Mouse (Mus musculus) midbrain, embryonic 12.5 days (tissue): ENCODE data around the gene Vdr. TPM values are rescaled to one million over a fixed set of nuclear protein-coding genes. Genes with fewer than 3 reads are reported as not detected.

Experiments
- ATAC-seq: fragments of 200-750 bp; cut with Nextera tagmentation; 2 replicates; pipeline ENCODE4 v1.8.0; 2017; ENCODE audit warnings: low read depth, moderate TSS enrichment, moderate library complexity; ENCODE audit not compliant: low FRiP score
- H3K27ac ChIP-seq: fragments of 300-500 bp; sonication (generic); replicated peaks from 2 replicates; pipeline ENCODE4 v1.5.1; 2016; ENCODE audit warnings: mild to moderate bottlenecking
- H3K27me3 ChIP-seq: fragments of 300-500 bp; sonication (generic); 2 replicates; pipeline ENCODE4 v1.6.1; 2016; ENCODE audit warnings: mild to moderate bottlenecking
- H3K36me3 ChIP-seq: fragments of 300-500 bp; sonication (generic); 2 replicates; pipeline ENCODE4 v1.6.1; 2016
- H3K4me1 ChIP-seq: fragments of 300-500 bp; sonication (generic); 2 replicates; pipeline ENCODE4 v1.6.1; 2016
- H3K4me2 ChIP-seq: fragments of 300-500 bp; sonication (generic); replicated peaks from 2 replicates; pipeline ENCODE4 v1.6.1; 2016; ENCODE audit warnings: mild to moderate bottlenecking, moderate library complexity
- H3K4me3 ChIP-seq: fragments of 300-500 bp; sonication (generic); 2 replicates; pipeline ENCODE4 v1.5.1; 2016; ENCODE audit warnings: mild to moderate bottlenecking
- H3K9ac ChIP-seq: fragments of 300-500 bp; sonication (generic); replicated peaks from 2 replicates; pipeline ENCODE4 v1.6.1; 2016; ENCODE audit warnings: mild to moderate bottlenecking, moderate library complexity
- H3K9me3 ChIP-seq: fragments of 300-500 bp; sonication (generic); 2 replicates; pipeline ENCODE4 v1.6.1; 2016; ENCODE audit warnings: mild to moderate bottlenecking
- WGBS: fragments of 180-500 bp; shearing (Covaris S2); methylation state at CpG from one replicate; pipeline ENCODE4 v1.1.7; 2016; 5-methylcytosine and 5-hydroxymethylcytosine counted together
- polyA plus RNA-seq: library from polyadenylated mRNA; unstranded; fragments of >200 nt; fragmentation: Nextera tagmentation; extraction: Ambion mirVana; gene quantifications from 2 replicates; pipeline ENCODE4 v1.2.1, GENCODE M21; 2016

Gene Vdr
- polyA plus RNA-seq, 1 experiment from 2014 or later: 0.24 TPM

GRCm38 (mm10) chr15:97896861-97897654, 13.4 kb downstream of the Vdr start:
- Histone ChIP-seq H3K4me2 (no peak overlapping the region), H3K36me3 (no peaks in the 10 kb centered on the region), H3K27me3 (no peaks in the 10 kb centered on the region), H3K4me3 (no peak overlapping the region), H3K9me3 (no peaks in the 10 kb centered on the region), H3K9ac (no peak overlapping the region), H3K4me1 (no peaks in the 10 kb centered on the region), H3K27ac (no peak overlapping the region)
- ATAC-seq: no peak
- WGBS: 84% methylated on average over 16 of the region's 16 CpGs

- Histone ChIP-seq H3K36me3 (no peaks in the 10 kb centered on the region), H3K4me1 (no peaks in the 10 kb centered on the region), H3K4me2 (no peak overlapping the region), H3K4me3 (no peak overlapping the region), H3K27ac (no peak overlapping the region), H3K9ac (no peak overlapping the region), H3K27me3 (no peaks in the 10 kb centered on the region), H3K9me3 (no peaks in the 10 kb centered on the region)
- no peak for ATAC-seq
- 77% methylated on average over 9 of the region's 9 CpGs for WGBS
Observed at GRCm38 (mm10) chr15:97896347-97896746, 14.1 kb downstream of the Vdr start.

GRCm38 (mm10) chr15:97895847-97896246, 14.6 kb downstream of the Vdr start:
- 78% methylated on average over 12 of the region's 12 CpGs for WGBS
- Histone ChIP-seq H3K9ac (no peak overlapping the region), H3K36me3 (no peaks in the 10 kb centered on the region), H3K4me3 (no peak overlapping the region), H3K4me2 (no peak overlapping the region), H3K27me3 (no peaks in the 10 kb centered on the region), H3K27ac (no peak overlapping the region), H3K9me3 (no peaks in the 10 kb centered on the region), H3K4me1 (no peaks in the 10 kb centered on the region)
- ATAC-seq: no peak

GRCm38 (mm10) chr15:97892506-97892905, 17.9 kb downstream of the Vdr start:
- Histone ChIP-seq H3K4me2 (no peak overlapping the region), H3K36me3 (no peaks in the 10 kb centered on the region), H3K27me3 (no peaks in the 10 kb centered on the region), H3K9ac (no peak overlapping the region), H3K4me3 (no peak overlapping the region), H3K4me1 (no peaks in the 10 kb centered on the region), H3K9me3 (no peaks in the 10 kb centered on the region), H3K27ac (no peak overlapping the region)
- ATAC-seq: no peak
- WGBS: 72% methylated on average over 8 of the region's 8 CpGs

- Histone ChIP-seq H3K27me3 (no peaks in the 10 kb centered on the region), H3K9me3 (no peaks in the 10 kb centered on the region), H3K4me2 (no peak overlapping the region), H3K4me3 (no peak overlapping the region), H3K9ac (no peak overlapping the region), H3K36me3 (no peaks in the 10 kb centered on the region), H3K27ac (no peak overlapping the region), H3K4me1 (no peaks in the 10 kb centered on the region)
- no peak for ATAC-seq
- WGBS: 82% methylated on average over 10 of the region's 10 CpGs
Observed at GRCm38 (mm10) chr15:97890450-97890849, 20.0 kb downstream of the Vdr start.

- no peak overlapping the region for H3K27ac ChIP-seq
- H3K36me3 ChIP-seq: no peaks in the 10 kb centered on the region
- no peaks in the 10 kb centered on the region for H3K9me3 ChIP-seq
- no peak overlapping the region for H3K4me3 ChIP-seq
- no peak overlapping the region for H3K4me2 ChIP-seq
- 54% methylated on average over 11 of the region's 11 CpGs for WGBS
- no peak overlapping the region for H3K9ac ChIP-seq
- no peak for ATAC-seq
- H3K27me3 ChIP-seq: no peaks in the 10 kb centered on the region
- H3K4me1 ChIP-seq: no peaks in the 10 kb centered on the region
Observed at GRCm38 (mm10) chr15:97890017-97890416, 20.4 kb downstream of the Vdr start.

GRCm38 (mm10) chr15:97887541-97888016, 22.9 kb downstream of the Vdr start:
- no peak overlapping the region for H3K27ac ChIP-seq
- H3K9me3 ChIP-seq: no peaks in the 10 kb centered on the region
- no peak overlapping the region for H3K4me2 ChIP-seq
- H3K36me3 ChIP-seq: no peaks in the 10 kb centered on the region
- H3K9ac ChIP-seq: no peak overlapping the region
- WGBS: 85% methylated on average over 10 of the region's 10 CpGs
- no peak for ATAC-seq
- H3K4me1 ChIP-seq: no peaks in the 10 kb centered on the region
- no peaks in the 10 kb centered on the region for H3K27me3 ChIP-seq
- H3K4me3 ChIP-seq: no peak overlapping the region

GRCm38 (mm10) chr15:97881423-97881822, 29.0 kb downstream of the Vdr start:
- H3K9me3 ChIP-seq: no peaks in the 10 kb centered on the region
- no peaks in the 10 kb centered on the region for H3K36me3 ChIP-seq
- no peak overlapping the region for H3K9ac ChIP-seq
- no peaks in the 10 kb centered on the region for H3K27me3 ChIP-seq
- H3K27ac ChIP-seq: no peak overlapping the region
- WGBS: 91% methylated on average over 8 of the region's 8 CpGs
- H3K4me2 ChIP-seq: no peak overlapping the region
- ATAC-seq: no peak
- no peaks in the 10 kb centered on the region for H3K4me1 ChIP-seq
- no peak overlapping the region for H3K4me3 ChIP-seq

- H3K9me3 ChIP-seq: no peaks in the 10 kb centered on the region
- H3K27ac ChIP-seq: no peak overlapping the region
- H3K4me3 ChIP-seq: no peak overlapping the region
- 77% methylated on average over 9 of the region's 9 CpGs for WGBS
- H3K9ac ChIP-seq: no peak overlapping the region
- no peak for ATAC-seq
- no peaks in the 10 kb centered on the region; the same call in 1 of the 2 replicates for H3K27me3 ChIP-seq
- H3K36me3 ChIP-seq: no peaks in the 10 kb centered on the region
- H3K4me1 ChIP-seq: no peaks in the 10 kb centered on the region
- no peak overlapping the region for H3K4me2 ChIP-seq
Observed at GRCm38 (mm10) chr15:97880441-97880840, 30.0 kb downstream of the Vdr start.

GRCm38 (mm10) chr15:97878696-97879328, 31.6 kb downstream of the Vdr start:
- no peak overlapping the region for H3K4me3 ChIP-seq
- 83% methylated on average over 7 of the region's 7 CpGs for WGBS
- H3K9me3 ChIP-seq: no peaks in the 10 kb centered on the region
- no peaks in the 10 kb centered on the region for H3K36me3 ChIP-seq
- no peak overlapping the region for H3K27ac ChIP-seq
- no peaks in the 10 kb centered on the region for H3K4me1 ChIP-seq
- H3K9ac ChIP-seq: no peak overlapping the region
- H3K4me2 ChIP-seq: no peak overlapping the region
- no peaks in the 10 kb centered on the region; the same call in 1 of the 2 replicates for H3K27me3 ChIP-seq
- no peak for ATAC-seq

GRCm38 (mm10) chr15:97875784-97876183, 34.6 kb downstream of the Vdr start:
- 87% methylated on average over 8 of the region's 8 CpGs for WGBS
- no peaks in the 10 kb centered on the region; the same call in 1 of the 2 replicates for H3K27me3 ChIP-seq
- H3K4me3 ChIP-seq: no peak overlapping the region
- H3K27ac ChIP-seq: no peak overlapping the region
- no peak for ATAC-seq
- H3K36me3 ChIP-seq: no peaks in the 10 kb centered on the region
- no peak overlapping the region for H3K4me2 ChIP-seq
- H3K9me3 ChIP-seq: no peaks in the 10 kb centered on the region
- H3K9ac ChIP-seq: no peak overlapping the region
- no peaks in the 10 kb centered on the region for H3K4me1 ChIP-seq

- H3K36me3 ChIP-seq: no peaks in the 10 kb centered on the region
- no peaks in the 10 kb centered on the region for H3K9me3 ChIP-seq
- no peak overlapping the region for H3K4me3 ChIP-seq
- no peak overlapping the region for H3K4me2 ChIP-seq
- no peak for ATAC-seq
- H3K4me1 ChIP-seq: no peaks in the 10 kb centered on the region
- H3K9ac ChIP-seq: no peak overlapping the region
- H3K27me3 ChIP-seq: no peaks in the 10 kb centered on the region; the same call in 1 of the 2 replicates
- 77% methylated on average over 9 of the region's 9 CpGs for WGBS
- H3K27ac ChIP-seq: no peak overlapping the region
Observed at GRCm38 (mm10) chr15:97873717-97874116, 36.7 kb downstream of the Vdr start.
